Mouse (Mus musculus): ENCODE measurements around the gene Mogs. TPM values are rescaled to one million over a fixed set of nuclear protein-coding genes. Genes with fewer than 3 reads are reported as not detected.
A peak's percentile ranks its signal among the peaks of the same experiment; 100 is the strongest.

Gene Mogs
- polyA plus RNA-seq, 1 experiment from 2014 or later, result 45.0 TPM

- H3K4me2 ChIP-seq, result peak overlapping the region; percentile 96
- ATAC-seq (ENCODE audit: insufficient number of reproducible peaks, insufficient read depth, low FRiP score, low TSS enrichment, low read depth), result no peak
- peak overlapping the region; percentile 94 for H3K9ac ChIP-seq
- WGBS, result 72% methylated on average over 11 of the region's 11 CpGs
- H3K9me3 ChIP-seq, result no peaks in the 10 kb centered on the region
- H3K36me3 ChIP-seq, result peaks cover 33% of the 10 kb centered on the region
- H3K4me3 ChIP-seq, result peak overlapping the region; percentile 91
- H3K4me1 ChIP-seq, result peaks cover 46% of the 10 kb centered on the region
- no peaks in the 10 kb centered on the region for H3K27me3 ChIP-seq
- peak overlapping the region; percentile 86; the same call in 1 of the 2 replicates for H3K27ac ChIP-seq
Measured at GRCm38 (mm10) chr6:83116373-83117164, 1.3 kb downstream of the Mogs start.

GRCm38 (mm10) chr6:83117165-83117438 lies 1.8 kb downstream of the Mogs start:
- 79% methylated on average over 4 of the region's 4 CpGs for WGBS
- no peak for ATAC-seq (ENCODE audit: insufficient number of reproducible peaks, insufficient read depth, low FRiP score, low TSS enrichment, low read depth)
- Histone ChIP-seq H3K27ac (no peak overlapping the region), H3K4me3 (peak overlapping the region; percentile 91), H3K36me3 (peaks cover 33% of the 10 kb centered on the region), H3K9ac (peak overlapping the region; percentile 94; the same call in 1 of the 2 replicates), H3K27me3 (no peaks in the 10 kb centered on the region), H3K9me3 (no peaks in the 10 kb centered on the region), H3K4me1 (peaks cover 47% of the 10 kb centered on the region), H3K4me2 (peak overlapping the region; percentile 96)

- Histone ChIP-seq H3K36me3 (peaks cover 33% of the 10 kb centered on the region), H3K4me1 (peaks cover 52% of the 10 kb centered on the region), H3K9ac (no peak overlapping the region), H3K4me2 (no peak overlapping the region), H3K27ac (peak overlapping the region; percentile 62; the same call in 1 of the 2 replicates), H3K9me3 (no peaks in the 10 kb centered on the region), H3K27me3 (no peaks in the 10 kb centered on the region), H3K4me3 (0 out of 2 replicates have a peak overlapping the region, but pooled peaks have one; percentile 91)
- WGBS, result 91% methylated on average over 13 of the region's 13 CpGs
- ATAC-seq (ENCODE audit: insufficient number of reproducible peaks, insufficient read depth, low FRiP score, low TSS enrichment, low read depth), result no peak
Measured at GRCm38 (mm10) chr6:83117616-83118015, 2.3 kb downstream of the Mogs start.

- Histone ChIP-seq H3K4me1 (peaks cover 59% of the 10 kb centered on the region), H3K9ac (no peak overlapping the region), H3K9me3 (no peaks in the 10 kb centered on the region), H3K27me3 (no peaks in the 10 kb centered on the region), H3K4me3 (no peak overlapping the region), H3K4me2 (no peak overlapping the region), H3K36me3 (peaks cover 33% of the 10 kb centered on the region), H3K27ac (peak overlapping the region; percentile 62)
- 84% methylated on average over 11 of the region's 11 CpGs for WGBS
- ATAC-seq (ENCODE audit: insufficient number of reproducible peaks, insufficient read depth, low FRiP score, low TSS enrichment, low read depth), result no peak
Measured at GRCm38 (mm10) chr6:83118369-83118768, 3.1 kb downstream of the Mogs start.

GRCm38 (mm10) chr6:83118825-83119733 lies 3.8 kb downstream of the Mogs start:
- Histone ChIP-seq H3K9me3 (no peaks in the 10 kb centered on the region), H3K27me3 (no peaks in the 10 kb centered on the region), H3K9ac (peak overlapping the region; percentile 92), H3K36me3 (peaks cover 33% of the 10 kb centered on the region), H3K4me3 (0 out of 2 replicates have a peak overlapping the region, but pooled peaks have one; percentile 80), H3K4me1 (peaks cover 66% of the 10 kb centered on the region), H3K4me2 (no peak overlapping the region), H3K27ac (peak overlapping the region; percentile 51; the same call in 1 of the 2 replicates)
- no peak for ATAC-seq (ENCODE audit: insufficient number of reproducible peaks, insufficient read depth, low FRiP score, low TSS enrichment, low read depth)
- 77% methylated on average over 14 of the region's 14 CpGs for WGBS

GRCm38 (mm10) chr6:83119734-83120051 lies 4.4 kb downstream of the Mogs start:
- Histone ChIP-seq H3K9me3 (no peaks in the 10 kb centered on the region), H3K27ac (0 out of 2 replicates have a peak overlapping the region, but pooled peaks have one; percentile 51), H3K4me2 (peak overlapping the region; percentile 83), H3K4me1 (peaks cover 67% of the 10 kb centered on the region), H3K9ac (peak overlapping the region; percentile 92), H3K36me3 (peaks cover 33% of the 10 kb centered on the region), H3K27me3 (no peaks in the 10 kb centered on the region), H3K4me3 (peak overlapping the region; percentile 80)
- no peak for ATAC-seq (ENCODE audit: insufficient number of reproducible peaks, insufficient read depth, low FRiP score, low TSS enrichment, low read depth)
- WGBS, result 70% methylated on average over 7 of the region's 7 CpGs

- H3K27me3 ChIP-seq, result no peaks in the 10 kb centered on the region
- H3K9ac ChIP-seq, result peak within 1 kb of the TSS; percentile 92
- WGBS, result under 1% methylated on average over 38 of the region's 38 CpGs
- H3K4me2 ChIP-seq, result peak within 1 kb of the TSS; percentile 83
- ATAC-seq (ENCODE audit: insufficient number of reproducible peaks, insufficient read depth, low FRiP score, low TSS enrichment, low read depth), result peak; percentile 93
- H3K9me3 ChIP-seq, result no peaks in the 10 kb centered on the region
- peak within 1 kb of the TSS; percentile 100 for H3K27ac ChIP-seq
- peak within 1 kb of the TSS; percentile 80 for H3K4me3 ChIP-seq
- peaks cover 33% of the 10 kb centered on the region for H3K36me3 ChIP-seq
- H3K4me1 ChIP-seq, result peaks cover 65% of the 10 kb centered on the region
Measured at GRCm38 (mm10) chr6:83120930-83121862, 5.9 kb downstream of the Mogs start, which contains the start of gene Wbp1. Gene Wbp1 (minus strand): TSS chr6:83121559.

- peaks cover 28% of the 10 kb centered on the region for H3K36me3 ChIP-seq
- H3K4me2 ChIP-seq, result peak overlapping the region; percentile 83
- H3K27me3 ChIP-seq, result no peaks in the 10 kb centered on the region
- peaks cover 56% of the 10 kb centered on the region for H3K4me1 ChIP-seq
- H3K9ac ChIP-seq, result peak overlapping the region; percentile 89
- H3K27ac ChIP-seq, result peak overlapping the region; percentile 100
- H3K4me3 ChIP-seq, result peak overlapping the region; percentile 80
- peak; percentile 6; the same call in 1 of the 2 replicates for ATAC-seq (ENCODE audit: insufficient number of reproducible peaks, insufficient read depth, low FRiP score, low TSS enrichment, low read depth)
- WGBS, result 2% methylated on average over 47 of the region's 52 CpGs
- H3K9me3 ChIP-seq, result no peaks in the 10 kb centered on the region
Measured at GRCm38 (mm10) chr6:83121863-83122710, 6.8 kb downstream of the Mogs start.

GRCm38 (mm10) chr6:83122961-83123360 lies 7.7 kb downstream of the Mogs start:
- no peaks in the 10 kb centered on the region for H3K27me3 ChIP-seq
- H3K36me3 ChIP-seq, result peaks cover 19% of the 10 kb centered on the region
- no peak for ATAC-seq (ENCODE audit: insufficient number of reproducible peaks, insufficient read depth, low FRiP score, low TSS enrichment, low read depth)
- peak overlapping the region; percentile 80 for H3K4me3 ChIP-seq
- WGBS, result 67% methylated on average over 5 of the region's 5 CpGs
- no peaks in the 10 kb centered on the region for H3K9me3 ChIP-seq
- peaks cover 51% of the 10 kb centered on the region for H3K4me1 ChIP-seq
- peak overlapping the region; percentile 100 for H3K27ac ChIP-seq
- peak overlapping the region; percentile 89 for H3K9ac ChIP-seq
- peak overlapping the region; percentile 83 for H3K4me2 ChIP-seq

GRCm38 (mm10) chr6:83124851-83125312 lies 9.6 kb downstream of the Mogs start:
- Histone ChIP-seq H3K27me3 (no peaks in the 10 kb centered on the region), H3K9me3 (no peaks in the 10 kb centered on the region), H3K4me2 (peak overlapping the region; percentile 83), H3K4me1 (peaks cover 34% of the 10 kb centered on the region), H3K36me3 (peaks cover under 1% of the 10 kb centered on the region; the same call in 1 of the 2 replicates), H3K27ac (peak overlapping the region; percentile 64; the same call in 1 of the 2 replicates), H3K9ac (peak overlapping the region; percentile 83), H3K4me3 (peak overlapping the region; percentile 81)
- ATAC-seq (ENCODE audit: insufficient number of reproducible peaks, insufficient read depth, low FRiP score, low TSS enrichment, low read depth), result no peak
- under 1% methylated on average over 30 of the region's 30 CpGs for WGBS

Measured in embryonic facial prominence, embryonic 13.5 days (tissue).